Mouse (Mus musculus) adrenal gland, postnatal 10 days (tissue): ENCODE data around the gene Kif24. TPM values are rescaled to one million over a fixed set of nuclear protein-coding genes. Genes with fewer than 3 reads are reported as not detected.
A peak's percentile ranks its signal among the peaks of the same experiment; 100 is the strongest.

Source experiments
- DNase-seq: peaks from one replicate; pipeline ENCODE4 v3.0.0; 2021; ENCODE audit warnings: mixed read lengths
- total RNA-seq, 2 experiments: library from RNA; stranded (reverse); gene quantifications; 2 replicates each; pipeline ENCODE4 v1.2.3; 2021

Gene Kif24
- total RNA-seq, 2 experiments from 2014 or later, result 2.8 to 4.5 TPM

- DNase-seq, result no peak
Measured at GRCm38 (mm10) chr4:41401167-41401566, 63.5 kb downstream of the Kif24 start.

- DNase-seq, result peak; percentile 45
Measured at GRCm38 (mm10) chr4:41399904-41400303, 64.8 kb downstream of the Kif24 start.

GRCm38 (mm10) chr4:41398353-41398752 is 66.3 kb downstream of the Kif24 start:
- DNase-seq, result no peak

- peak; percentile 44 for DNase-seq
Measured at GRCm38 (mm10) chr4:41394651-41395050, 70.0 kb downstream of the Kif24 start.

GRCm38 (mm10) chr4:41391015-41391414 is 73.7 kb downstream of the Kif24 start:
- DNase-seq, result no peak

- DNase-seq, result peak; percentile 90
Measured at GRCm38 (mm10) chr4:41390122-41390521, 74.6 kb downstream of the Kif24 start.

- no peak for DNase-seq
Measured at GRCm38 (mm10) chr4:41389240-41389639, 75.4 kb downstream of the Kif24 start.

GRCm38 (mm10) chr4:41388616-41389015 is 76.1 kb downstream of the Kif24 start:
- DNase-seq, result no peak

- no peak for DNase-seq
Measured at GRCm38 (mm10) chr4:41387755-41388469, 76.8 kb downstream of the Kif24 start.

- DNase-seq, result no peak
Measured at GRCm38 (mm10) chr4:41386412-41386975, 78.2 kb downstream of the Kif24 start.

- no peak for DNase-seq
Measured at GRCm38 (mm10) chr4:41381213-41381950, 83.3 kb downstream of the Kif24 start.

- no peak for DNase-seq
Measured at GRCm38 (mm10) chr4:41377567-41377966, 87.1 kb downstream of the Kif24 start.

GRCm38 (mm10) chr4:41369702-41370437 is 94.8 kb downstream of the Kif24 start:
- no peak for DNase-seq

GRCm38 (mm10) chr4:41368198-41368597 is 96.5 kb downstream of the Kif24 start:
- DNase-seq, result no peak

GRCm38 (mm10) chr4:41361059-41361458 is 103.6 kb downstream of the Kif24 start:
- no peak for DNase-seq

GRCm38 (mm10) chr4:41359358-41359757 is 105.3 kb downstream of the Kif24 start:
- no peak for DNase-seq

- DNase-seq, result no peak
Measured at GRCm38 (mm10) chr4:41358669-41359068, 106.0 kb downstream of the Kif24 start.

- no peak for DNase-seq
Measured at GRCm38 (mm10) chr4:41357154-41357553, 107.5 kb downstream of the Kif24 start.

GRCm38 (mm10) chr4:41353265-41353664 is 111.4 kb downstream of the Kif24 start:
- DNase-seq, result no peak

GRCm38 (mm10) chr4:41352758-41353157 is 111.9 kb downstream of the Kif24 start:
- DNase-seq, result no peak

- DNase-seq, result no peak
Measured at GRCm38 (mm10) chr4:41349199-41349591, 115.5 kb downstream of the Kif24 start.

- DNase-seq, result peak; percentile 96
Measured at GRCm38 (mm10) chr4:41348584-41349198, 116.0 kb downstream of the Kif24 start, which contains the start of gene Ubap1. TSS of gene Ubap1 (plus strand) at chr4:41348996.
